Mouse (Mus musculus): ENCODE measurements around the gene Olfm4. TPM values are rescaled to one million over a fixed set of nuclear protein-coding genes. Genes with fewer than 3 reads are reported as not detected.

Olfm4 gene
- polyA plus RNA-seq, 2 experiments, result 0.92 to 1.2 TPM

DNA sequence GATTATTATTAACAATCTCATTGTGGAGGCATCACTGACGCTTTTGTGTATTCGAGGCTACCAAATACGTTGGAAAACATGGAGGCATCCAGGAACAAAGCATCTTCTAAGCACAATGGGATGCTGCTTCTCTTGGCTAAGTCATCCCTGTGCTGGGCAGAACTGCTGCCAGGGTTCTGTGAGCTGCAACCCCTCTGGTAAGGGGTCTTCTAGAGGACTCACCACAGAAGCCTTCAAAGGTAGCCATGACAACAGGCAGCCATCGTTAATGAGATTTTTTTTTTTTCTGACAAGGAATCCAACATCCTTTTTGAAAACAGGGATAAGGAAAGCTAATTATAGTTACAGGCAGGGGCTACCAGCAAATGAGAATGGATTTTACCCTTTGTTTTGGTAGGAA is 13.7 kb downstream of the Olfm4 start:
- H3K27ac ChIP-seq (replicated peaks; ENCODE audit: low read depth, low read length), result no peak overlapping the region
- H3K9ac ChIP-seq (ENCODE audit: low read depth, low read length, severe bottlenecking), result no peak overlapping the region
- H3K4me2 ChIP-seq (replicated peaks; ENCODE audit: low read depth, low read length, severe bottlenecking), result no peak overlapping the region
- H3K9me3 ChIP-seq (ENCODE audit: control insufficient read depth, low read length), result no peaks in the 10 kb centered on the region
- 82% methylated on average over 4 of the region's 4 CpGs for WGBS
- no peaks in the 10 kb centered on the region for H3K36me3 ChIP-seq (ENCODE audit: control insufficient read depth, insufficient read depth, low read length)
- TF ChIP-seq POLR2A (IDR thresholded peaks at IDR 0.05; ENCODE audit: borderline replicate concordance, extremely low read depth, insufficient read depth, insufficient read length), result no peak
- no peak overlapping the region for H3K4me3 ChIP-seq (replicated peaks; ENCODE audit: low read length)
- H3K27me3 ChIP-seq (ENCODE audit: control insufficient read depth, insufficient read depth, low read length), result no peaks in the 10 kb centered on the region
- ATAC-seq (ENCODE audit: low FRiP score, low read depth) (no peak), DNase-seq (ENCODE audit: low spot score) (no peak)
- no peaks in the 10 kb centered on the region for H3K4me1 ChIP-seq (ENCODE audit: control insufficient read depth, insufficient read depth, low read length)

DNA sequence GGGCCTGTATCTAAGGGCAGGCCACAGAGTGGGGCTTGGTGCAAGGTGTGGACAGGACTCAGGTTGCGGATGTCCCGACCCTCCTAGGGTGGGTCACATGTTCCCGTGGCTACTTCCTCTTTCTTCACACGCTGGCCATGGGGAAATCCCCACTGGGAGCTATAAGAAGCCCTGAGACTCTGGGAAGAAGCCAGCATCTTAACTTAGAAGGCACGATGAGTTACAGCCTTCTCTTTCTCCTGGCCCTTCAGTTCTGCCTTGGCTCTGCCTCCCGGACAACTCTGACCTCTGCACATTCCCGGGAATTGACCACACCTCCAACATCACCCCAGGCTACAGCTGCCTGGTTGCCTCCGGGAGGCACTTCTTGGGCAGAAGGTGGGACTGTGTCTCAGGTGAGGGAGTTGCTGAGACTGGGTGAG is 16.2 kb downstream of the Olfm4 start:
- no peaks in the 10 kb centered on the region for H3K27me3 ChIP-seq (ENCODE audit: control insufficient read depth, insufficient read depth, low read length)
- H3K9me3 ChIP-seq (ENCODE audit: control insufficient read depth, low read length), result no peaks in the 10 kb centered on the region
- no peak overlapping the region for H3K4me2 ChIP-seq (replicated peaks; ENCODE audit: low read depth, low read length, severe bottlenecking)
- H3K27ac ChIP-seq (replicated peaks; ENCODE audit: low read depth, low read length), result no peak overlapping the region
- no peak for TF ChIP-seq POLR2A (IDR thresholded peaks at IDR 0.05; ENCODE audit: borderline replicate concordance, extremely low read depth, insufficient read depth, insufficient read length)
- DNase-seq (ENCODE audit: low spot score) (no peak), ATAC-seq (ENCODE audit: low FRiP score, low read depth) (no peak)
- H3K9ac ChIP-seq (ENCODE audit: low read depth, low read length, severe bottlenecking), result no peak overlapping the region
- H3K4me1 ChIP-seq (ENCODE audit: control insufficient read depth, insufficient read depth, low read length), result no peaks in the 10 kb centered on the region
- no peak overlapping the region for H3K4me3 ChIP-seq (replicated peaks; ENCODE audit: low read length)
- WGBS, result 45% methylated on average over 8 of the region's 8 CpGs
- no peaks in the 10 kb centered on the region for H3K36me3 ChIP-seq (ENCODE audit: control insufficient read depth, insufficient read depth, low read length)

DNA sequence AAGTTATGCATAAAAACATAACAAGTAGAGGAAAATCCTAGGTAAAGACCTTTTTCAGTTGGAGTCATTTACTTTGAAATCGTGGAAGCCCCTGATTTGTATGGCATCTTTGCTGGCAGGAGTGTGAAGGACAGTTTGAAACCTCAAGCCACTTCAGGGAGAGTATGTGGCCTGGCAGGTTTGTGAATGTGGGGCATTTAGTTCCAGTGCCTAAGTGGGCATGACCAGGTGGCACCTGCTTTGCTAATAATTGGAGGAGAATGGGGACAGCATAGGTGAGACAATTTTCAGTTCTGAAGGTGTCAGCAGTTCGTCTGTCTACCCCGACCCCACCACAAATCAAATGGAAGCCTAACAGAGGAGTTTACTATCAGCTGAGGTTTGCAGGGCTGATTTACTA is 23.8 kb downstream of the Olfm4 start:
- Histone ChIP-seq H3K4me2 (replicated peaks; ENCODE audit: low read depth, low read length, severe bottlenecking) (no peak overlapping the region), H3K27me3 (ENCODE audit: control insufficient read depth, insufficient read depth, low read length) (no peaks in the 10 kb centered on the region), H3K9ac (ENCODE audit: low read depth, low read length, severe bottlenecking) (no peak overlapping the region), H3K4me1 (ENCODE audit: control insufficient read depth, insufficient read depth, low read length) (peaks cover 5% of the 10 kb centered on the region; the same call in 1 of the 2 replicates), H3K36me3 (ENCODE audit: control insufficient read depth, insufficient read depth, low read length) (no peaks in the 10 kb centered on the region), H3K27ac (replicated peaks; ENCODE audit: low read depth, low read length) (no peak overlapping the region), H3K4me3 (replicated peaks; ENCODE audit: low read length) (no peak overlapping the region), H3K9me3 (ENCODE audit: control insufficient read depth, low read length) (no peaks in the 10 kb centered on the region)
- no peak for TF ChIP-seq POLR2A (IDR thresholded peaks at IDR 0.05; ENCODE audit: borderline replicate concordance, extremely low read depth, insufficient read depth, insufficient read length)
- 70% methylated on average over 3 of the region's 3 CpGs for WGBS
- no peak for DNase-seq (ENCODE audit: low spot score)
- no peak for ATAC-seq (ENCODE audit: low FRiP score, low read depth)

DNA sequence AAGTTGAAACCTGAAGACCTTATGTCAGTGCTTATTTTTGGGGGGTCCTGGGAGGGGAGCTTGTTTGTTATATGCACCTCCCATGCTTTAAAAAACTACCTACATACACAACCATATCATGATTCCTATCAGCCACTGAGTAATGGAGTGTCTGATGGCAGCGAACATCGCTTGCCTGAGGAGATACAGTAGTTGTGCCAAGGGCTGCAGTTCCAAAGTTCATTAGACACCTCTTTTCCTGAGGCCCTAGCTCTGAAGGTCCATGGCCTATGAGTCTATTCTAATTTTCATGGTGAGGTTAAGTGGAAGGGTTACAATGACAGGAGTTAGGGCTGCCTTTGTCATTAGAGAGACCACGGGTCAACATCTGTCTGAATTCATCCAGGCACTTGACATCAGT is 26.5 kb downstream of the Olfm4 start:
- Histone ChIP-seq H3K36me3 (ENCODE audit: control insufficient read depth, insufficient read depth, low read length) (no peaks in the 10 kb centered on the region), H3K4me1 (ENCODE audit: control insufficient read depth, insufficient read depth, low read length) (peaks cover 14% of the 10 kb centered on the region), H3K27me3 (ENCODE audit: control insufficient read depth, insufficient read depth, low read length) (no peaks in the 10 kb centered on the region), H3K4me2 (replicated peaks; ENCODE audit: low read depth, low read length, severe bottlenecking) (no peak overlapping the region), H3K27ac (replicated peaks; ENCODE audit: low read depth, low read length) (no peak overlapping the region), H3K9me3 (ENCODE audit: control insufficient read depth, low read length) (no peaks in the 10 kb centered on the region), H3K4me3 (replicated peaks; ENCODE audit: low read length) (no peak overlapping the region), H3K9ac (ENCODE audit: low read depth, low read length, severe bottlenecking) (no peak overlapping the region)
- WGBS, result 83% methylated on average over 3 of the region's 3 CpGs
- no peak for TF ChIP-seq POLR2A (IDR thresholded peaks at IDR 0.05; ENCODE audit: borderline replicate concordance, extremely low read depth, insufficient read depth, insufficient read length)
- DNase-seq (ENCODE audit: low spot score), result no peak
- ATAC-seq (ENCODE audit: low FRiP score, low read depth), result no peak

DNA sequence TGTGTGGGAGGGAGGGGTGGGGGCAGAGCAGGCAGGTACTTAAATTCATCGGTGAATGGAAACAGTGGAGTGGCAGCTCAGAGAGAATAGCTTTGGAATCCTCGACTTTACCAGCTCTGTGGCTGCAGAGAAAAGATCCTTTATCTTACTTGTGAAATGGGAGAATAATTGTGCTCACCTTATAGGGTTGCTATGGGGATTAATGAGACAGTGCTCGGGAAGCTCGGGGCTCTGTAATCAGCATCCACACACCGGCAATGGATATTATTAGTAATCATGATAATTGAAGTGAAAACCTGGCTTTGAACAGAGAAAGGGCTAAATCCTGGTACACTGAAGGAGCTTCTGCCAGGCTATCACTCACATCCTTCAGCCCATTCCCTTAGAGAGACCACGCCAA is 31.1 kb downstream of the Olfm4 start:
- 51% methylated on average over 6 of the region's 6 CpGs for WGBS
- peaks cover 16% of the 10 kb centered on the region for H3K4me1 ChIP-seq (ENCODE audit: control insufficient read depth, insufficient read depth, low read length)
- no peaks in the 10 kb centered on the region for H3K9me3 ChIP-seq (ENCODE audit: control insufficient read depth, low read length)
- no peak overlapping the region for H3K9ac ChIP-seq (ENCODE audit: low read depth, low read length, severe bottlenecking)
- no peaks in the 10 kb centered on the region for H3K27me3 ChIP-seq (ENCODE audit: control insufficient read depth, insufficient read depth, low read length)
- DNase-seq (ENCODE audit: low spot score), result no peak
- no peak overlapping the region for H3K27ac ChIP-seq (replicated peaks; ENCODE audit: low read depth, low read length)
- ATAC-seq (ENCODE audit: low FRiP score, low read depth), result no peak
- no peak overlapping the region for H3K4me2 ChIP-seq (replicated peaks; ENCODE audit: low read depth, low read length, severe bottlenecking)
- H3K4me3 ChIP-seq (replicated peaks; ENCODE audit: low read length), result no peak overlapping the region
- no peaks in the 10 kb centered on the region for H3K36me3 ChIP-seq (ENCODE audit: control insufficient read depth, insufficient read depth, low read length)
- no peak for TF ChIP-seq POLR2A (IDR thresholded peaks at IDR 0.05; ENCODE audit: borderline replicate concordance, extremely low read depth, insufficient read depth, insufficient read length)

DNA sequence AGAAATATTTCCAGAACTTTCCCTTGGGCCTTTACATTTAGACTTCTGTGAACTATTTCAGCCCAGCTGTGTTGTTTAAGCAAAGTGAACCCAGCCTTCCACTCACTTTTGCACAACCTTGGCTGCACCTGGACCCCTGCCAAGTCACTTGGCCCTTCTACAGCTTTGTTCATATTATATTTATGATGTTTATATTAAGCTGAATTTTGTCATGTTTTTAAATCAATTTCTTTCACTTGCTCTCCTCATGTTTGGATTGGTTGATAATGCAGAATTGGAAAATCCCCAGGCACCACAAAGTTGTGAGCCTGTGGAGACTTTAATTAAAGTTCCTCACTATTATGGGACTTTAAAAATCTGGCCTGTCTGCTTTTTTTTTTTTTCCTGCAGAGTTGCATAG is 32.2 kb downstream of the Olfm4 start:
- TF ChIP-seq POLR2A (IDR thresholded peaks at IDR 0.05; ENCODE audit: borderline replicate concordance, extremely low read depth, insufficient read depth, insufficient read length), result no peak
- no peaks in the 10 kb centered on the region for H3K9me3 ChIP-seq (ENCODE audit: control insufficient read depth, low read length)
- H3K27me3 ChIP-seq (ENCODE audit: control insufficient read depth, insufficient read depth, low read length), result no peaks in the 10 kb centered on the region
- ATAC-seq (ENCODE audit: low FRiP score, low read depth) (peak; percentile 55; the same call in 1 of the 2 replicates), DNase-seq (ENCODE audit: low spot score) (peak; percentile 75)
- H3K4me2 ChIP-seq (replicated peaks; ENCODE audit: low read depth, low read length, severe bottlenecking), result no peak overlapping the region
- no peak overlapping the region; the same call in 1 of the 2 replicates for H3K27ac ChIP-seq (replicated peaks; ENCODE audit: low read depth, low read length)
- no peak overlapping the region for H3K4me3 ChIP-seq (replicated peaks; ENCODE audit: low read length)
- H3K36me3 ChIP-seq (ENCODE audit: control insufficient read depth, insufficient read depth, low read length), result no peaks in the 10 kb centered on the region
- H3K4me1 ChIP-seq (ENCODE audit: control insufficient read depth, insufficient read depth, low read length), result peaks cover 16% of the 10 kb centered on the region
- no peak overlapping the region for H3K9ac ChIP-seq (ENCODE audit: low read depth, low read length, severe bottlenecking)
